Mouse (Mus musculus) right cerebral cortex, postnatal 36 days (tissue): Measurements from ENCODE around the gene Olfr347.

ENCODE experiments used
- DNase-seq, 2 experiments: peaks; one replicate each; pipeline ENCODE4 v3.0.0; 2022; ENCODE audit warnings: low spot score in 2 of 2, mixed read lengths in 1 of 2

Gene Olfr347

GRCm38 (mm10) chr2:36731602-36732001, at the start of gene Olfr347:
Olfr347 (plus strand) TSS chr2:36731902.
- DNase-seq = no peak

GRCm38 (mm10) chr2:36685488-36685887, 46.2 kb upstream of the Olfr347 start, which contains the start of gene Olfr346:
Olfr346 (plus strand) TSS chr2:36685788.
- DNase-seq = no peak

GRCm38 (mm10) chr2:36736226-36736625, 4.5 kb downstream of the Olfr347 start:
- no peak for DNase-seq

GRCm38 (mm10) chr2:36783976-36784375, 52.3 kb downstream of the Olfr347 start, which contains the start of gene Olfr348:
Olfr348 (plus strand) TSS chr2:36784276.
- no peak for DNase-seq
